Mouse (Mus musculus): Measurements from ENCODE around the gene Ssrp1. TPM values are rescaled to one million over a fixed set of nuclear protein-coding genes. Genes with fewer than 3 reads are reported as not detected.

Ssrp1 gene
- total RNA-seq, 2 experiments from 2014 or later, result 25.8 to 27.9 TPM

- no peak for DNase-seq (ENCODE audit: low spot score)
Measured at GRCm38 (mm10) chr2:85071921-85072320, 34.9 kb downstream of the Ssrp1 start.

DNA sequence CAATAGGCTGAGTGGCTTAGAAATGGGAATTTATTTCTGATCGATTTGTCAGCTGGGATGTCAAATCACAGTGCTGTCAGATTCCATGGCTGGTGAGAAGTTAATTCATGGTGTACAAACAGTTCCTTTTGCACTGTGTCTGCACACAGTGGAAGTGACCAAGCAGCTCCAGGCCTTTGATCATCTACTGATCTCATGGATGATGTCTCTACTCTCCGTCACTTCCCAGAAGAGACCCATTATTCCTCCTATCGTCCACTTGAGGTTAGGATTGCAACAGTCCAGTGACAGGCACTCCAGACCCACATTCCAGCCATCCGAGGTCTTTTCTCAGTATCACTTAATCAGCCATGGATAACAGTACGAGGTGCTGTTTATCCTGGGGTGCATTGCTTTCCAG is 36.7 kb downstream of the Ssrp1 start:
- no peak for DNase-seq (ENCODE audit: low spot score)

GRCm38 (mm10) chr2:85088716-85089646 is 51.9 kb downstream of the Ssrp1 start:
- DNase-seq (ENCODE audit: low spot score), result no peak

DNA sequence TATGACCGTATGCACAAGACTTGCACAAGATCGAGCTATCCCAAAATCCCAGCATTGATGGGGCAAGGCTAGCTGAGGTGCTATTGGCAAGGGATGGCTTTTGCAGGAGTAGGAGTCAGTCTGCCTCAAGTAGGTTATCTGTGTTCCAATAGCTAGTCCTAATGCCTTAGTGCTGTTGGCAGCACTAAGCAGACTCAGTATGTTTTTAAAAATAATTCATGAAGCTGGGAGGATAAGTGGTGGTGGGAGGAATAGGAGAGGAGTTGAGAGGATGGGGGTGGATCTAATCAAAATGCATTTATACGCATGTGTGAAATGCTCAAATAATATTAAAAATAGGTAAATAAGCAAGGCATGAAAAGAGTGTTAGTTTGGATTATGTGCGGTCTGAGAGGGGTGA is 54.3 kb downstream of the Ssrp1 start:
- DNase-seq (ENCODE audit: low spot score), result no peak

GRCm38 (mm10) chr2:85093376-85093775 is 56.3 kb downstream of the Ssrp1 start:
- DNase-seq (ENCODE audit: low spot score), result no peak

DNA sequence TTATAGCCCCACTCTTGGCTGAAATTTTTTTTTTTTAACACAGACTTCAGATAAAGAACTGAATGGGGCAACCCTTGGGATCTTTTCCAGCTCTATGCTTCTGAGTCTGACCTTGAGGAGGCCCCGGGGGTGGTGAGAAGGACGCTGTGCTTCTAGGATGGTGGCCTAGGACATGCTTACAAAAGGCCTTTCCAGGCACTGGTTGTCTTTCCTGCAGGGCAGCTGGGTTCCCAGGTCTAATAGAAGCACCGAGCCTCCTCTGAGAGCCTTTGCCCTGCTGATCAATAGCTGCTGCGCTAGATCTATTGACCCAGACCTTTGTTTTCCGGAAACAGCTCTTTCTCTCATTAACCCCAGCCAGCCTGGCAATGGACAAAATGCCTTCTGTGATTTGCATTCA is 58.9 kb downstream of the Ssrp1 start:
- no peak for DNase-seq (ENCODE audit: low spot score)

Other genes starting within 250 kb of the Ssrp1 start
- gene Ube2l6, start 238.4 kb upstream of the Ssrp1 start, total RNA-seq (2021), result 1 to 10 TPM; 2.9 to 3.7 TPM
- gene Smtnl1, start 214.6 kb upstream of the Ssrp1 start, total RNA-seq (2021), result 100 to 1,000 TPM; 104 to 119 TPM
- gene Timm10, start 210.2 kb upstream of the Ssrp1 start, total RNA-seq (2021), result 10 to 100 TPM; 38.2 to 57.8 TPM
- 10 to 100 TPM; 11.0 to 12.7 TPM for gene Slc43a1, start 198.4 kb upstream of the Ssrp1 start, total RNA-seq (2021)
- gene Rtn4rl2, start 150.5 kb upstream of the Ssrp1 start, total RNA-seq (2021), result under 1 TPM; 0.52 to 0.62 TPM
- gene Slc43a3, start 100.7 kb upstream of the Ssrp1 start, total RNA-seq (2021), result 10 to 100 TPM; 17.2 to 18.4 TPM
- not detected for gene Prg2, start 56.8 kb upstream of the Ssrp1 start, total RNA-seq (2021)
- not detected for gene Prg3, start 49.0 kb upstream of the Ssrp1 start, total RNA-seq (2021)
- under 1 TPM; 0.40 to 0.50 TPM for gene P2rx3, start 228 bp downstream of the Ssrp1 start, total RNA-seq (2021)
- gene Tnks1bp1, start 10.8 kb downstream of the Ssrp1 start, total RNA-seq (2021), result 10 to 100 TPM; 24.4 to 37.0 TPM
- gene Aplnr, start 99.0 kb downstream of the Ssrp1 start, total RNA-seq (2021), result 1 to 10 TPM; 1.2 to 3.3 TPM
- gene Lrrc55, start 160.0 kb downstream of the Ssrp1 start, total RNA-seq (2021), result under 1 TPM; 0.23 to 0.71 TPM

All from gastrocnemius, adult 18-20 months (tissue).